Mouse (Mus musculus) lung, embryonic 14.5 days (tissue): ENCODE measurements around the gene Papola. TPM values are rescaled to one million over a fixed set of nuclear protein-coding genes. Genes with fewer than 3 reads are reported as not detected.

Source experiments
- ATAC-seq: fragments of 200-750 bp; cut with Nextera tagmentation; 2 replicates; pipeline ENCODE4 v1.8.0; 2017; ENCODE audit warnings: mild to moderate bottlenecking, moderate TSS enrichment, moderate library complexity; ENCODE audit not compliant: insufficient read depth
- DNase-seq: peaks from one replicate; pipeline ENCODE4 v3.0.0-alpha.2; 2015
- H3K27ac ChIP-seq: fragments of 300-500 bp; sonication (generic); 2 replicates; pipeline ENCODE4 v1.5.1; 2014; ENCODE audit warnings: low read depth, mild to moderate bottlenecking, moderate library complexity
- H3K27me3 ChIP-seq: fragments of 300-500 bp; sonication (generic); 2 replicates; pipeline ENCODE4 v1.6.1; 2014; ENCODE audit warnings: low read length, control low read depth; ENCODE audit not compliant: insufficient read depth
- H3K36me3 ChIP-seq: fragments of 300-500 bp; sonication (generic); 2 replicates; pipeline ENCODE4 v1.6.1; 2014; ENCODE audit warnings: control low read depth; ENCODE audit not compliant: insufficient read depth
- H3K4me1 ChIP-seq: fragments of 300-500 bp; sonication (generic); 2 replicates; pipeline ENCODE4 v1.6.1; 2014; ENCODE audit warnings: antibody characterized with exemption, control low read depth; ENCODE audit not compliant: insufficient read depth
- H3K4me2 ChIP-seq: fragments of 300-500 bp; sonication (generic); 2 replicates; pipeline ENCODE4 v1.6.1; 2014; ENCODE audit warnings: mild to moderate bottlenecking
- H3K4me3 ChIP-seq: fragments of 300-500 bp; sonication (generic); 2 replicates; pipeline ENCODE4 v1.5.1; 2014; ENCODE audit warnings: low read depth, low read length
- H3K9ac ChIP-seq: fragments of 300-500 bp; sonication (generic); 2 replicates; pipeline ENCODE4 v1.6.1; 2014
- H3K9me3 ChIP-seq: fragments of 300-500 bp; sonication (generic); 2 replicates; pipeline ENCODE4 v1.6.1; 2016; ENCODE audit warnings: low read depth, low read length, control low read depth
- CTCF ChIP-seq: IDR thresholded peaks from 2 replicates; pipeline ENCODE4 v1.5.1; 2016; ENCODE audit warnings: antibody characterized with exemption, low read depth
- WGBS: fragments of 180-500 bp; shearing (Covaris S2); extraction: QIAGEN DNeasy Blood & Tissue Kit; methylation state at CpG from one replicate; pipeline ENCODE4 v1.1.7; 2014; 5-methylcytosine and 5-hydroxymethylcytosine counted together
- polyA plus RNA-seq: library from polyadenylated mRNA; unstranded; fragments of >200 nt; fragmentation: Nextera tagmentation; extraction: Ambion mirVana; gene quantifications from 2 replicates; pipeline ENCODE4 v1.2.1, GENCODE M21; 2014

The Papola gene
- polyA plus RNA-seq, 1 experiment from 2014 or later: 181 TPM

DNA sequence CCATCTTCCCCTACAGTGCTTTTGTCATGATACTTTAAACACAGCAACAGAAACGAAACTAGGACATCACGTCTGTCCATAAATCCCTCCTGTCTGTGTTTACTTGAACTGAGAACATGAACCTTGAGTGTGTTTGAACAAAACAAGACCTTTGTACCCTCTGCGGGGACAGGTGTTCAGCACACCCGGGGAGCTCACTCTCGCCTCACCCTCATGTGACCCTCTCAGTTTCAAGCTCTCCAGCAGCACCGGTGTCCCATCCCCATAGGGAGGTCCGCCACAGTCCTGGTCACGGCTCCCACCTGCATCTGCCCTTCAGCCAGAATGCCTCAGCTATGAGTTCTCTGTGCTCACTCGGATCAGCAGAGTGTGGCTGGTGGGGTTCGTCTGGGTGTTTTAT, 30.7 kb upstream of the Papola start:
- Histone ChIP-seq H3K4me1 (no peaks in the 10 kb centered on the region), H3K4me3 (no peak overlapping the region), H3K9me3 (no peaks in the 10 kb centered on the region), H3K27ac (no peak overlapping the region), H3K9ac (no peak overlapping the region), H3K4me2 (no peak overlapping the region), H3K36me3 (no peaks in the 10 kb centered on the region), H3K27me3 (no peaks in the 10 kb centered on the region)
- TF ChIP-seq CTCF: no peak
- ATAC-seq: no peak
- no peak for DNase-seq
- WGBS: 69% methylated on average over 10 of the region's 10 CpGs

DNA sequence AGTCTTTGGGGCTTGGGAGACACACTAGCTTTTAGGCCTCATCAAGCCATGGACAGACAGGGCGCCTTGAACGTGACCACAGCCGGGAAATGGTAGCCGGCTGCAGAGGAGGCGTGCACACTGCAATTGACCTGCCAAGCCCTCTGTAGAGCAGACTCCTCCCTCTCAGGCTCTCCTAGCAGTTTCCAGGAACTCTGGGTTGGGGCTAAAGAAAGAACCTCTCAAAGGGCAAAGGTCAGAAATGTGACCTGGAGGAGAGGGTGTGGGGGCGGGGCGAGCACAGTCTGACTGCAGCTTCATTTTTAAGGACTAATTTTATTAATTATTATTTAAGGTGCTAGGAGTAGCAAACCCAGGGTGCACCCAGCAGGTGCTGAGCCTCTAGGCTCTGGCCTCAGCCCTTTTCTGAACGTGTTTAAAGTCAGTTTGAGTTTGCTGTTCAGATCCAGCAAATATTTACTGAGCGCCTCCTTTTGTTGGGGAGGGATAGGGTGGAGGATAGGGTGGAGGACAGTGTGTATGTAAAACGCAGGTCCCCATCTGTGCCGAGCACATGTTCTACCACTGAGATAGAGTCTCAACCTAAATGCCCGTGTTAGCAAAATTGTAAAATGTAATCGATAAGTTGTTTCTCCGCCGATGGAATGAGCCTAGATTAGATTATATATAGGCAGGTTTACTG, 26.5 kb upstream of the Papola start:
- no peak for TF ChIP-seq CTCF
- no peak overlapping the region for H3K9ac ChIP-seq
- H3K4me2 ChIP-seq: no peak overlapping the region
- DNase-seq (no peak), ATAC-seq (no peak)
- no peak overlapping the region for H3K27ac ChIP-seq
- WGBS: 28% methylated on average over 15 of the region's 15 CpGs
- no peaks in the 10 kb centered on the region for H3K9me3 ChIP-seq
- no peaks in the 10 kb centered on the region for H3K27me3 ChIP-seq
- H3K36me3 ChIP-seq: no peaks in the 10 kb centered on the region
- no peaks in the 10 kb centered on the region for H3K4me1 ChIP-seq
- no peak overlapping the region for H3K4me3 ChIP-seq

DNA sequence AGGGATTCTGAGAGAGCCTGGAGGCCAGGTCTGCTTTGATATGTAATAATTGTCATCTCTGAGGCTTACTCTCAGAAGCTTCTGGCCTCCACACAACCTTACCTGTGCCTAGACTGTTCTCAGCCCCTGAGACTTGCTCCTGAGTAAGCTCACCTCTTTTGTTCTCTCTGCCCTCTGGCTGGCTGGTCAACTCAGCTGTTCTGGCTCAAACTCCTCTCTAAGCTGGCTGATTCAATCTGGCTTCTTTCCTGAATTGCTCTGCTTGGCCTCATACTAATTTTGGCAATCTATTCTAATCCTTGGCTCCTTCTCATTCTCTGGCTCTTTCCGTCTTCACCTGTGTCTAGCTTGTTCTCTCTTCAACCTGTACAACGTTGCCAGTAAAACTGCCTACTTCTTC, 25.6 kb upstream of the Papola start:
- DNase-seq (no peak), ATAC-seq (no peak)
- Histone ChIP-seq H3K27ac (no peak overlapping the region), H3K4me1 (no peaks in the 10 kb centered on the region), H3K36me3 (no peaks in the 10 kb centered on the region), H3K9me3 (no peaks in the 10 kb centered on the region), H3K9ac (no peak overlapping the region), H3K4me3 (no peak overlapping the region), H3K27me3 (no peaks in the 10 kb centered on the region), H3K4me2 (no peak overlapping the region)
- WGBS: 79% methylated on average over 2 of the region's 2 CpGs
- no peak for TF ChIP-seq CTCF

DNA sequence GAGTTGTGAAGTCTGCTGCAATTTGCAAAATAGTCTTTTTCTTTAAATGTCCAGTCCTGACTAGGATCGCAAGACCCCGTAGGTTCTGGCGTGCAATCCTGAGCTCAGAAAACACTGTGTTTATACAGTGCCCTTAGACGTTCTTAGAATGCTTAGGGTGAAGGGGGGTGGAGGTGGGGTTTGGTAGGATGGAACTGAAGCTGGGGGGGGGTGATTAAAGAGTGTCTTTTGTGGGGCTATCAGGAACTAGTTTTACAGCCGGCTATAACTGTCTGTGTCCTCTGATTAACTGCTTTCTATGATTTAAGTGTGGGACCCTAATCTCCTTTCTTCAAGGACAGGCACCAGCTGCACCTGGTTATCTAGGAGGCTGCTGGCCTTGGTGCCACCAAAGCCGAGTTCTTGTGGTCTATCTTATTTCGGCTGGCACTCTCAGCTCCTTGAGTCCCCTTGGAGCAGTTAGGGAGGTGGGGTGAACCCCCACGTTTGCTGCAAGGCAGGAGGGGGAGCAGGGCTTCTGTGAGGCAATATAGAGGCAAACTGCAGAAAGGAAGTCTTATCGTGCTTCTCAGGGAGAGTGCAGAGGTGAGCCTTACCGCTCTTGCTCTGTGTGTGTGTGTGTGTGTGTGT, 24.5 kb upstream of the Papola start:
- Histone ChIP-seq H3K4me3 (no peak overlapping the region), H3K36me3 (no peaks in the 10 kb centered on the region), H3K4me1 (no peaks in the 10 kb centered on the region), H3K27me3 (no peaks in the 10 kb centered on the region), H3K27ac (no peak overlapping the region), H3K4me2 (no peak overlapping the region), H3K9me3 (no peaks in the 10 kb centered on the region), H3K9ac (no peak overlapping the region)
- DNase-seq (no peak), ATAC-seq (no peak; the same call in 1 of the 2 replicates)
- TF ChIP-seq CTCF: no peak
- 25% methylated on average over 10 of the region's 10 CpGs for WGBS

DNA sequence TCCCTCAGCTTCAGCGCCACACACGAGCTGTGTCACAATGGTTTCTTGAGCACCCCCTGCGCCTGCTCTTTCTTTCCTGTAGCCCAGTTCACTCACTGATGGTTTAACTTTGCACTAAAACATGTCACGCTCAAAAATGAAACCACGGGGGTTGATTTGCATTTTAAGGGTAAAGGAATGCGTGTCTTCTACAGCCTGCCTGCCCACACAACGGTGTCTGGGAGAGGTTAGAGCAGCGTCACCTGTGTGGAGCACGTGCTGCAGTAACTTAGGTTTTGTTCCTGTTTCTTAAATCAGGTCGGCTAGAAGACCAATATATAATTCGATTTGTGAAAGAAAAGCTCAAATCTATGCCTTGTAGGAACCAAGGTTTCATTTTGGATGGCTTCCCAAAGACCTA, 23.3 kb upstream of the Papola start:
- Histone ChIP-seq H3K4me3 (no peak overlapping the region), H3K36me3 (no peaks in the 10 kb centered on the region), H3K4me1 (no peaks in the 10 kb centered on the region), H3K9me3 (no peaks in the 10 kb centered on the region), H3K4me2 (no peak overlapping the region), H3K9ac (no peak overlapping the region), H3K27ac (no peak overlapping the region), H3K27me3 (no peaks in the 10 kb centered on the region)
- TF ChIP-seq CTCF: no peak
- ATAC-seq (no peak), DNase-seq (no peak)
- WGBS: 67% methylated on average over 11 of the region's 11 CpGs

DNA sequence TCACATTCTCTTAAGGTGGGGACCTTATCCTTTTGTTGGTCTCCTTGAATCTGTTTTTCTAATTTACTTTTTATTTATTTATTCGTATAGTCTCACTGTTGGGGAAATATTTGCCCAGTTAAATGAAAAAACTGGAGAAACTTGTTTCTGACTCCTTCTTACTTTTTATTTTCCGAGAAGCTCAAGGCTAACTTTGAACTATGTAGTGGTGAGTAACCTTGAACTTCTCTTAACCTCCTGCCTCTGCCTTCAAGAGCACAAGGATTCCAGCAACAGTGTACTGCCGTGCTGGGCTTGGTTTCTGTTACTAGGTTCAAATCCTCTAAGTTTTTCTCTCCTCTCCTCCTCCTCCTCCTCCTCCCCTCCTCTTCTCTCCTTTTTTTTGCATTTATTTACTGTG, 22.9 kb upstream of the Papola start:
- ATAC-seq (no peak), DNase-seq (no peak)
- 55% methylated on average over 3 of the region's 3 CpGs for WGBS
- no peak overlapping the region for H3K4me2 ChIP-seq
- H3K9me3 ChIP-seq: no peaks in the 10 kb centered on the region
- H3K9ac ChIP-seq: no peak overlapping the region
- no peaks in the 10 kb centered on the region for H3K36me3 ChIP-seq
- H3K27ac ChIP-seq: no peak overlapping the region
- no peaks in the 10 kb centered on the region for H3K27me3 ChIP-seq
- H3K4me1 ChIP-seq: no peaks in the 10 kb centered on the region
- H3K4me3 ChIP-seq: no peak overlapping the region
- no peak for TF ChIP-seq CTCF

DNA sequence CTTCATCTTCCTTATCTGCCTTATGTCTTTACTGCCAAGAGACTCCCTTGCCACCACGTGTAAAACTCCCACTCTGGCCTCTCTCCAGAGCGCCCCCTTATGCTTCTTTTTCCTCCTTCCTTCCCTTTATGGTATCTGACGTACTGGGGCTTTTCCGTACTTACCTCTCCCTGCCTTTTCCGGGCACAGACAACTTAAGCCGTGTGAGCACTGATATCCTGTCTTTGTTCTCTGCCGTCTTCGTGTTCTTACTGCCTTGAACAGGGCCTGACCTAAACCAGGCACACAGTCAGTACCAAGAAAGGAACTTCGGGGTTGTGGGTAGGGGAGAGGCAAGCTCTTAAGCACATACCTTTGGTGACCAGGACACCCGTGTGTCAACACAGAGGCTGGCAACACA, 14.8 kb upstream of the Papola start:
- Histone ChIP-seq H3K4me3 (no peak overlapping the region), H3K9ac (no peak overlapping the region), H3K27me3 (no peaks in the 10 kb centered on the region), H3K36me3 (no peaks in the 10 kb centered on the region), H3K4me1 (no peaks in the 10 kb centered on the region), H3K4me2 (no peak overlapping the region), H3K9me3 (no peaks in the 10 kb centered on the region), H3K27ac (no peak overlapping the region)
- ATAC-seq (no peak; the same call in 1 of the 2 replicates), DNase-seq (peak; percentile 12)
- 52% methylated on average over 10 of the region's 10 CpGs for WGBS
- TF ChIP-seq CTCF: no peak
